Mouse (Mus musculus): ENCODE data around the gene Gm49358.

Gene Gm49358

DNA sequence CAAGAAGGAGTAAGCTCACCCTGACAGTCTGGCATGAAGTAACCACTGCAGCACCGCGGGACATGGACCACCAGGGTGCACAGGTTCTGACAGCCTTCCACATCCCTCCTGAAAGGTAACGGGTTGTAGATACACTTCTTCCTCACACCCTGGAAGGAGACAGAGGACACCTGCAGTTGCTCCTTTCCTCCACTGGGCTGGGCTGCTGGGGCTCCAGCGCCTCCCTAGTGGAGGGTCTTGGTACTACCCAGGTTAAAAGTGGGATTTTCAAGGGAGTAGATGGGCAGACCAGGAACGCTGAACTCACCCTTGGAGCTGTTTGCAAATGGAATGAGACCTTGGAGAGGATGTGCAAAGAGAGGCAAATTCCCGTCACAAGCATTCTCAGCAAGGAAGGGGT, 99.7 kb downstream of the Gm49358 start:
- DNase-seq (ENCODE audit: low read depth, low spot score), result no peak

DNA sequence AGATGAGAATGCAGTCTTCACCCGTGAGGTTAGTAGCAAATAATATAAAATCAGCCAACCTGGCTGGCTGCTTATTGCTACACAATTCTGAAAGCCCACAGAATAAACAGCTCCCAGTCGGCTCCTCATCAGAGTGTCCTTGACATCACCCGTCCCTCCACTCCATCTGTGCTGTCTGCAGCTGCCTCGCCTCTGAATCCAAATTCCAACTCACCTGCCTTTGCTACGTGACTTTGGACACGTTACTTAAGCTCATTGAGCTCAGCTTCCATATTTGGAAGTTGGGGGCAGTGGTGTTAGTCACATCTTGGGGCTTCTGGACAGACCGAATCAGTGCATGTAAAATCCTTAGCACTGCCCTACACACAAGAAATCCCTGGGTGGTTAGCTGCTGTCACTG, 108.3 kb downstream of the Gm49358 start:
- DNase-seq (ENCODE audit: low read depth, low spot score), result peak; percentile 67

DNA sequence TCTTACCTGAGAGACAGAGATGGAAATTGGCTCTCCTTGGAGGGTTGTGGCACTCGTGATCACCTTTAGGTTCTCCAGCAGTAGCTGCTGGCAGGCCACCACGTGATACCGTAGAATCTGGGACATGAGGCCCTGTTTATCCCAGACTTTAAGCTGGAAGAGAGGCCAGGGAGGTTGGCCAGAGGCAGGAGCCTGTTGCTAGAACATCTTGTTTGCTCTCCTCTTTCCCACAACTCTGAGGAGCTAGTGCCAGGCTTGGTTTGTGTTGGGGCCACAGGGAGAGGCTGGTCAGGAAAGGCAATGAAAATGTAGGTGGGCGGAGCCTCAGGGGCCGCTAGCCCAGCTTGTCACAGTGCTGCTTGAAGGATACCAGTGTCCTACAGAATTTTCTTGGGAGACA, 108.8 kb downstream of the Gm49358 start:
- peak; percentile 62 for DNase-seq (ENCODE audit: low read depth, low spot score)

DNA sequence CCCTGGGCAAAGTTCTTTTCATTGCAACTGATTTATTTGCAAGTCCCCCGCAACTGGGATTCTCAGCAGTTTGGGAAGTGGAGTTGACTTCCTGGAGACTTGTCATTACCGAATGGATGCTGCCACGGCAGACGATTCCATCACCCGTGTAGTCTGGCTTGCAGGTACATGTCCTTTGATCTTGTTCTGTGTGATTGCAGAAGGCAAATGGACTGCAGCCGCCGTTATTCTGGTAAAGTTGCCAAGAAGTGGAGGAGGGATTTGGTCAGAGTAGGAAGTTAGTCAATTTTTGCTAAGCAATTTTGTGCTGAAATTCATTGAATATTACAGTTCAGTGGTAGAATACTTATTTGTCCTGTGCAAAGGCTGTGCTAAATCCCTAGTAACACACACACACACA, 114.9 kb downstream of the Gm49358 start:
- no peak for DNase-seq (ENCODE audit: low read depth, low spot score)

DNA sequence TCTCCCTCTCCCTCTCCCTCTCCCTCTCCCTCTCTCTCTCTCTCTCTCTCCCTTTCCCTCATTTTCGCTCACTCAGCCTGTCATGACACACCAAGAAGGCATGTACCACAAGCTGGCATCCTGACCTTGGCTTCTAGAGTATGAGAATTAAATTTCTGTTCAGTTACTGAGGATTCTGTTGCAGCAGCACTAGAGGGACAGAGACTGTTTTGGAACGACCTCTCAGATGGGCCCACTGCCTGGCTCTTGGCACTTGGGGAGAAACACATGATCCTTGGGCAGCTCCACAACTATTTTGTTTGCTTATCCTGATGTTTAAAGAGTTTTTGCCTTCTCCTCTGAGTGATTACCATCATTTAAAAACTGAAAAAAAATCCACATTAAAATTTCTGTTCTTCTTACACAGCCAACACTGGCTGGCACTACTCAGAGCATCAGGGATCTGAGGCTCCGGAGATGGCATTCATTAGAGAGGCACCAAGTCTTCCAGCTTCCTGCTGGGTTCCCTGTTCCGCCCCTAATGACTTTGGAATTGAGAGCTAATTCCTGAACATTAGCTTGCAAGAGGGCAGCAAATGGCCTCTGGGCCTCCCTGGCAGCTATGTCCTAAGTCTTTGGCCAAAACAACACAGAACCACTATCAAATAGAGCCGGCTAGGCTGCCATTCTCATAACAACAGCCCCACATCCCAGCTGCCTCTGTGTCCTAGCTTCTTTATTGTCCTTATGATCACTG, 116.5 kb downstream of the Gm49358 start:
- DNase-seq (ENCODE audit: low read depth, low spot score), result peak; percentile 82

DNA sequence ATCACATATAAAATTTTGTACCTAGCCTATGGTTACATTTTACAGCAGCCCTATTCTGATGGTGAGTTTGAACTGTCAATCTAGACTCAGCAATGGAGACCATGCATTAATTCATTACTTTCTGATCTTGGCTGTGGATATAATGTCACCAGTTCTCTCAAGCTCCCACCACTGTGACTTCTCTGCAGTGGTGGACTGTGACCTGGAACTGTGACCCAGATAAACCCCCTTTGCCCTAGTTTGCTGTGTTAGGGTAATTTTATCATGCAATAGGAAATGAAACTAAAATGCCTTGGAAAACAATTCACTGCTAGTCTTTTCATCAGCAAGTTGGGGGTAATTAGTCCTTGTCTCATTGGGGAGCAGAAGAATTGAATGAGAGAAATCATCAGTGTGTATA, 117.7 kb downstream of the Gm49358 start:
- no peak for DNase-seq (ENCODE audit: low read depth, low spot score)
